Mouse (Mus musculus) MEL-GATA-1-ER (cell line): ENCODE data around the gene Gfy.
"Not testable (repeated sequence)": the region's sequence is repeated elsewhere in the genome, so short reads cannot be mapped to it uniquely, and the experiment has no call there.

ENCODE experiments used
- DNase-seq: peaks from one replicate; pipeline ENCODE4 v3.0.0-alpha.2; 2012; ENCODE audit warnings: low read depth; ENCODE audit errors: extremely low read depth

Gfy gene

GRCm38 (mm10) chr7:45168656-45169055 lies 10.7 kb downstream of the Gfy start:
- DNase-seq = no peak

- no peak for DNase-seq
These were observed 11.5 kb downstream of the Gfy start for GRCm38 (mm10) chr7:45167761-45168445.

- no peak for DNase-seq
These were observed 12.4 kb downstream of the Gfy start for GRCm38 (mm10) chr7:45166950-45167401.

GRCm38 (mm10) chr7:45165701-45166100 lies 13.7 kb downstream of the Gfy start:
- no peak for DNase-seq

GRCm38 (mm10) chr7:45164833-45165232 lies 14.5 kb downstream of the Gfy start:
- no peak for DNase-seq

GRCm38 (mm10) chr7:45163735-45164490 lies 15.5 kb downstream of the Gfy start, which contains the start of gene Slc17a7:
Gene Slc17a7 (plus strand): TSS chr7:45163949.
- DNase-seq = no peak

- DNase-seq = no peak
These were observed 16.3 kb downstream of the Gfy start for GRCm38 (mm10) chr7:45162996-45163615.

- no peak for DNase-seq
These were observed 16.8 kb downstream of the Gfy start for GRCm38 (mm10) chr7:45162551-45162950.

GRCm38 (mm10) chr7:45161612-45162473 lies 17.5 kb downstream of the Gfy start:
- peak; percentile 91 for DNase-seq

GRCm38 (mm10) chr7:45160866-45161265 lies 18.5 kb downstream of the Gfy start:
- DNase-seq = no peak

GRCm38 (mm10) chr7:45160316-45160800 lies 19.0 kb downstream of the Gfy start:
- DNase-seq = no peak

- DNase-seq = no peak
These were observed 20.4 kb downstream of the Gfy start for GRCm38 (mm10) chr7:45158991-45159390.

- no peak for DNase-seq
These were observed 21.9 kb downstream of the Gfy start for GRCm38 (mm10) chr7:45157459-45157858.

GRCm38 (mm10) chr7:45156206-45156605 lies 23.2 kb downstream of the Gfy start:
- DNase-seq = no peak

- peak; percentile 98 for DNase-seq
These were observed 23.8 kb downstream of the Gfy start for GRCm38 (mm10) chr7:45155590-45155989.

- peak; percentile 76 for DNase-seq
These were observed 24.3 kb downstream of the Gfy start for GRCm38 (mm10) chr7:45154993-45155514.

GRCm38 (mm10) chr7:45154096-45154992 lies 25.0 kb downstream of the Gfy start, which contains the start of the genes Pih1d1 and Aldh16a1:
Gene Pih1d1 (plus strand): TSS chr7:45154303.
Gene Aldh16a1 (minus strand): TSS chr7:45154584.
- peak; percentile 79 for DNase-seq

GRCm38 (mm10) chr7:45153586-45153985 lies 25.8 kb downstream of the Gfy start:
- DNase-seq = no peak

- DNase-seq = not testable (repeated sequence)
These were observed 26.3 kb downstream of the Gfy start for GRCm38 (mm10) chr7:45153052-45153451.

GRCm38 (mm10) chr7:45151303-45151702 lies 28.1 kb downstream of the Gfy start:
- DNase-seq = no peak
